Mouse (Mus musculus) midbrain, embryonic 10.5 days (tissue): ENCODE data around the gene Cdh9. TPM values are rescaled to one million over a fixed set of nuclear protein-coding genes. Genes with fewer than 3 reads are reported as not detected.
A peak's percentile ranks its signal among the peaks of the same experiment; 100 is the strongest.

Experiments
- DNase-seq: peaks from one replicate; pipeline ENCODE4 v3.0.0-alpha.2; 2017; ENCODE audit warnings: low spot score
- H3K27ac ChIP-seq: fragments of 300-500 bp; sonication (generic); replicated peaks from 2 replicates; pipeline ENCODE4 v1.5.1; 2016; ENCODE audit warnings: mild to moderate bottlenecking
- H3K27me3 ChIP-seq: fragments of 300-500 bp; sonication (generic); 2 replicates; pipeline ENCODE4 v1.6.1; 2016; ENCODE audit warnings: low read depth, mild to moderate bottlenecking; ENCODE audit not compliant: poor library complexity, severe bottlenecking
- H3K36me3 ChIP-seq: fragments of 300-500 bp; sonication (generic); 2 replicates; pipeline ENCODE4 v1.6.1; 2016; ENCODE audit warnings: mild to moderate bottlenecking, moderate library complexity
- H3K4me1 ChIP-seq: fragments of 300-500 bp; sonication (generic); 2 replicates; pipeline ENCODE4 v1.6.1; 2016
- H3K4me3 ChIP-seq: fragments of 300-500 bp; sonication (generic); 2 replicates; pipeline ENCODE4 v1.5.1; 2016; ENCODE audit warnings: mild to moderate bottlenecking, moderate library complexity
- H3K9me3 ChIP-seq: fragments of 300-500 bp; sonication (generic); replicated peaks from 2 replicates; pipeline ENCODE4 v1.6.1; 2016; ENCODE audit warnings: mild to moderate bottlenecking
- WGBS: fragments of 180-500 bp; shearing (Covaris S2); methylation state at CpG from one replicate; pipeline ENCODE4 v1.1.7; 2016; 5-methylcytosine and 5-hydroxymethylcytosine counted together
- polyA plus RNA-seq: library from polyadenylated mRNA; unstranded; fragments of >200 nt; fragmentation: Nextera tagmentation; extraction: Ambion mirVana; gene quantifications from 2 replicates; pipeline ENCODE4 v1.2.1, GENCODE M21; 2016

Gene Cdh9
- 0.11 and 0.34 TPM in 2 replicates for polyA plus RNA-seq

DNA sequence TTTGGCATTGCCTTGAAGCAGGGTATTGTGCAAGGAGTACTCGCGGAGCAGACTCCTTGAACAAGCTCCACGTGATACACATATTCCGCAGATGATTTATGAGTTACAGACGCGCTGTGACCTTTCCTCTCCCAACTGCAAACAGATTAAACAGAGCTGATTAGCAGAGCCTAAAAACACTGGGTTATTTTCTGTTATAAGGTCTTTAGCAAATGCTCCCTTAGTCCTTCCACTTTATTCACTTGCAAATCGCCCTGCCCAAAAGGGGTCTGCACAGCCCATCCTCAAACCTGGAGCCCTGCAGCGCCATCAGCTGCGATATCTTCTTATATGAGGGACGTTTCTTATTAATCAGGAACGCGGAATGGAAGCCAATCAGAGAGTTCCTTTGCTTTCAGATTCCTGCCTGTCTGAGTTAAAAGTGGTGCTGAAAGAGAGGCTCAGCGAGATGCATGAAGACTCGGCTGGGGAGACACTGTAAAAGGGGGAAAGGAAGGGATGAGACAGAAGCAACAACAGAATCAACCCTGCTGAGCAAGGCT lies at the start of gene Cdh9:
Gene Cdh9, plus strand, starts transcription at position 287 of the 542 bp plus-strand sequence.
- H3K4me3 ChIP-seq = peak within 1 kb of the TSS; percentile 50
- peak; percentile 14 for DNase-seq
- peaks cover 8% of the 10 kb centered on the region for H3K4me1 ChIP-seq
- no peaks in the 10 kb centered on the region for H3K9me3 ChIP-seq
- WGBS = 5% methylated on average over 14 of the region's 14 CpGs
- no peaks in the 10 kb centered on the region for H3K27me3 ChIP-seq
- no peaks in the 10 kb centered on the region for H3K36me3 ChIP-seq
- H3K27ac ChIP-seq = no peak within 1 kb of the TSS

- 83% methylated on average over 5 of the region's 5 CpGs for WGBS
- Histone ChIP-seq H3K4me1 (no peaks in the 10 kb centered on the region), H3K9me3 (no peaks in the 10 kb centered on the region), H3K27ac (no peak overlapping the region), H3K27me3 (no peaks in the 10 kb centered on the region), H3K36me3 (no peaks in the 10 kb centered on the region), H3K4me3 (no peak overlapping the region)
- no peak for DNase-seq
These were observed 49.5 kb upstream of the Cdh9 start for GRCm38 (mm10) chr15:16679096-16679495.

- Histone ChIP-seq H3K36me3 (no peaks in the 10 kb centered on the region), H3K27ac (no peak overlapping the region), H3K4me1 (no peaks in the 10 kb centered on the region), H3K4me3 (no peak overlapping the region), H3K27me3 (no peaks in the 10 kb centered on the region), H3K9me3 (no peaks in the 10 kb centered on the region)
- WGBS = 85% methylated on average over 3 of the region's 3 CpGs
- no peak for DNase-seq
These were observed 28.7 kb upstream of the Cdh9 start for GRCm38 (mm10) chr15:16699821-16700220.

DNA sequence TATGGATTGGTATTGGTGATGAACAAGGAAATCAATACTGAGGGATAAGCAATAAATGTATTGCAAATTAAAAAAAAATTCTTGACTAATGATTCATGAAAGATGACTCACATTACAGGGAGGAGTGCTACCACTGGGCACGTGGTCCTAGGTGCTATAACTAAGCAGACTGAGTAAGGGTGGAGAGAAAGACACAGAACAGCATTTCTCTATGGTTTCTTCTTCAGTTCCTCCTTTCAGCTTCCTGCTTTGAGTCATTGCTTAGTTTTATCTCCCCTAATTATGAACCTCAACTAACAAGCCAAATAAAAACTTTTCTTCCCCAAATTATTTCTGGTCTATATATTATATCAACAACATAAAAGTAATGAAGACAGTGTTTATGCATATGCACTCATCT lies 26.2 kb upstream of the Cdh9 start:
- DNase-seq = no peak
- no peaks in the 10 kb centered on the region for H3K9me3 ChIP-seq
- H3K27ac ChIP-seq = no peak overlapping the region
- H3K4me1 ChIP-seq = no peaks in the 10 kb centered on the region
- no peak overlapping the region for H3K4me3 ChIP-seq
- WGBS = 78% methylated on average over 1 of the region's 1 CpGs
- no peaks in the 10 kb centered on the region for H3K36me3 ChIP-seq
- no peaks in the 10 kb centered on the region for H3K27me3 ChIP-seq

- Histone ChIP-seq H3K36me3 (no peaks in the 10 kb centered on the region), H3K4me1 (no peaks in the 10 kb centered on the region), H3K4me3 (no peak overlapping the region), H3K9me3 (no peaks in the 10 kb centered on the region), H3K27me3 (no peaks in the 10 kb centered on the region), H3K27ac (no peak overlapping the region)
- no peak for DNase-seq
- 89% methylated on average over 4 of the region's 4 CpGs for WGBS
These were observed 10.5 kb downstream of the Cdh9 start for GRCm38 (mm10) chr15:16739088-16739487.

GRCm38 (mm10) chr15:16746672-16747071 lies 18.1 kb downstream of the Cdh9 start:
- WGBS = 94% methylated on average over 1 of the region's 1 CpGs
- DNase-seq = no peak
- no peaks in the 10 kb centered on the region for H3K9me3 ChIP-seq

GRCm38 (mm10) chr15:16763252-16763651 lies 34.7 kb downstream of the Cdh9 start:
- H3K4me3 ChIP-seq = no peak overlapping the region
- DNase-seq = no peak
- H3K9me3 ChIP-seq = no peaks in the 10 kb centered on the region
- H3K4me1 ChIP-seq = no peaks in the 10 kb centered on the region
- no peaks in the 10 kb centered on the region for H3K27me3 ChIP-seq
- H3K27ac ChIP-seq = no peak overlapping the region
- no peaks in the 10 kb centered on the region for H3K36me3 ChIP-seq
- 85% methylated on average over 3 of the region's 3 CpGs for WGBS

More at GRCm38 (mm10) chr15:16746672-16747071, 18.1 kb downstream of the Cdh9 start:
- H3K4me3 ChIP-seq = no peak overlapping the region
- H3K36me3 ChIP-seq = no peaks in the 10 kb centered on the region
- no peaks in the 10 kb centered on the region for H3K4me1 ChIP-seq
- H3K27ac ChIP-seq = no peak overlapping the region
- H3K27me3 ChIP-seq = no peaks in the 10 kb centered on the region

GRCm38 (mm10) chr15:16784575-16784974 lies 56.0 kb downstream of the Cdh9 start:
- no peak for DNase-seq
- 59% methylated on average over 1 of the region's 1 CpGs for WGBS
- Histone ChIP-seq H3K27ac (no peak overlapping the region), H3K4me1 (no peaks in the 10 kb centered on the region), H3K27me3 (no peaks in the 10 kb centered on the region), H3K36me3 (no peaks in the 10 kb centered on the region), H3K4me3 (no peak overlapping the region), H3K9me3 (no peaks in the 10 kb centered on the region)

- H3K27me3 ChIP-seq = no peaks in the 10 kb centered on the region
- H3K36me3 ChIP-seq = no peaks in the 10 kb centered on the region
- H3K27ac ChIP-seq = no peak overlapping the region
- no peak overlapping the region for H3K4me3 ChIP-seq
- no peaks in the 10 kb centered on the region for H3K4me1 ChIP-seq
- no peak for DNase-seq
- H3K9me3 ChIP-seq = no peaks in the 10 kb centered on the region
- 89% methylated on average over 3 of the region's 3 CpGs for WGBS
These were observed 64.3 kb downstream of the Cdh9 start for GRCm38 (mm10) chr15:16792857-16793256.

DNA sequence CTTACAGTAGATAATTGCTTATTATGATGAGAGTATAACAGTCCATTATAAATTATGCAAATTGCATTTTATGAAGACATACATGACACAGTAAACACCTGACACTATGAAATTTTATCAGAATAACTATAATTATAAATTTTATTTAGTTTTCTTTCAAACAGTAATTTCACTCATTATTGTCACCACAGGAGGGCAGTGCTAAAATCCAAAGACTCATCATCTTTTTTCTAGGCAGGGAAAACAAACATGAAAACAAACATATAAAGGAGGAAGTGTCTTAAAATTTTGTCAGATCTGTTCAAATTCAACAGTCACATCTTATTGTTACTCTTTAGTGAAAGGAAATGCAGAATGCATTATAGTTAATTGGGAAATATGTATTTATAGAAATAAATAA lies 72.7 kb downstream of the Cdh9 start:
- no peaks in the 10 kb centered on the region for H3K9me3 ChIP-seq
- H3K36me3 ChIP-seq = no peaks in the 10 kb centered on the region
- no peak for DNase-seq
- no peak overlapping the region for H3K4me3 ChIP-seq
- H3K27me3 ChIP-seq = no peaks in the 10 kb centered on the region
- no peak overlapping the region for H3K27ac ChIP-seq
- H3K4me1 ChIP-seq = no peaks in the 10 kb centered on the region

GRCm38 (mm10) chr15:16810787-16811186 lies 82.2 kb downstream of the Cdh9 start:
- no peak for DNase-seq
- Histone ChIP-seq H3K36me3 (no peaks in the 10 kb centered on the region), H3K9me3 (no peaks in the 10 kb centered on the region), H3K27ac (no peak overlapping the region), H3K4me1 (no peaks in the 10 kb centered on the region), H3K27me3 (no peaks in the 10 kb centered on the region), H3K4me3 (no peak overlapping the region)
- 70% methylated on average over 3 of the region's 3 CpGs for WGBS

DNA sequence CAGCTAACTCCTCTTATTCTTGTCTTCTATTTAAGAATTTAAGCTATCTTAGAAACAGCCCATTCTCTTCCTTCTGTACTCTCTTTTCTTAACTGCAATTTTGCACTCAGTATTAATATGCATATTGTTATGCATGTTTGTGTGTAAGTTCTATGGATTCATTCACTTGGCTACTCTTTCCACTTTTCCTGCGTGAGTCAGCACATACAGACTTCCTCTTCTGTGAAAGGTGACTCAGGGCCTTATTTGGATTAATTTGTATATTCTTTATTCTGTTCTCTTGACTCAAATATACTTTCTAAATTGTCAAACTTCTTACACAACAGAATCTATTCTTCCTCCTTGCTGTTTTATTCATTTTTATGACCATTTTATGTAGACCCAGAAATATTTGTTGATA lies 85.5 kb downstream of the Cdh9 start:
- no peak for DNase-seq
- H3K36me3 ChIP-seq = no peaks in the 10 kb centered on the region
- no peaks in the 10 kb centered on the region for H3K9me3 ChIP-seq
- H3K4me3 ChIP-seq = no peak overlapping the region
- WGBS = 85% methylated on average over 1 of the region's 1 CpGs
- H3K27ac ChIP-seq = no peak overlapping the region
- H3K27me3 ChIP-seq = no peaks in the 10 kb centered on the region
- H3K4me1 ChIP-seq = no peaks in the 10 kb centered on the region

DNA sequence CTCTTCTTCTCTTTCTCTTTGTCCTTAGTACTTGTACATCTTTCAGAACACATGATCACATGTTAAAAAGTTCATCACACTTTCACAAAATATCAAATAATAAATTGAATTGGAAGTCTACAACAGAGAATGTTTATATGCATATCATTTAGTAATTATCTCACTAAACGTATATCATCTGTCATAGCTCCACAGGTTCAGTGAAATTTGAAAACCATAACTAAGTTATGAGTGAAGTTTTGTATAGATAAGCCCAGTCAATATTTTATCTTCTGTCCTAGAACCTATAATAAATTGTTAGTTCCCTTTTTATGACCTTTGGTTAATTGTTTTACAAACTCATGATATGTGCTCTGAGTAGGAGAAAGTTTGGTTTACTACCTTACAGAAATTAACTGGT lies 106.2 kb downstream of the Cdh9 start:
- Histone ChIP-seq H3K4me3 (no peak overlapping the region), H3K9me3 (no peaks in the 10 kb centered on the region), H3K27me3 (no peaks in the 10 kb centered on the region), H3K27ac (no peak overlapping the region), H3K36me3 (no peaks in the 10 kb centered on the region), H3K4me1 (no peaks in the 10 kb centered on the region)
- WGBS = 77% methylated on average over 1 of the region's 1 CpGs
- no peak for DNase-seq

DNA sequence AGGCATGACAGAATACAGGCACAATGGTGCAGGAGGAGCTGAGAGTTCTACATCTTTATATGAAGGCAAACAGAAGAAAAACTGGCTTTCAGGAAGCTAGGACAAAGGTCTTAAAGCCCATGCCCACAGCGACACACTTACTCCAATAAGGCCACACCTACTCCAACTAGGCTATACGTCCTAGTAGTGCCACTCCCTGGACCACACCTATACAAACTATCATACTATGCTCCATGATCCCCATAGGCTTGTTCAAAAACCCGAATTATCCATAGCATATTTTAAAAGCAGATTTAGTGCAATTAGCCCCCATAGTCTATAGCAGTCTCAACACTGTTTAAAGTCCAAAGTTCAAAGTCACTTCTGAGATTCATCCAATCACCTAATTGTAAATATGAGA lies 154.0 kb downstream of the Cdh9 start:
- Histone ChIP-seq H3K27ac (no peak overlapping the region), H3K36me3 (no peaks in the 10 kb centered on the region), H3K4me3 (no peak overlapping the region), H3K4me1 (no peaks in the 10 kb centered on the region), H3K9me3 (peaks cover 12% of the 10 kb centered on the region; the same call in 1 of the 2 replicates), H3K27me3 (no peaks in the 10 kb centered on the region)
- DNase-seq = no peak
- WGBS = 84% methylated on average over 3 of the region's 3 CpGs
